Mouse (Mus musculus): ENCODE measurements at regions not wholly inside any gene's neighbourhood (a gene's known extent, or its start where the extent isn't known, plus 50 kb on each side); places are given as distances from the start of the nearest gene placed in this dataset.

DNA sequence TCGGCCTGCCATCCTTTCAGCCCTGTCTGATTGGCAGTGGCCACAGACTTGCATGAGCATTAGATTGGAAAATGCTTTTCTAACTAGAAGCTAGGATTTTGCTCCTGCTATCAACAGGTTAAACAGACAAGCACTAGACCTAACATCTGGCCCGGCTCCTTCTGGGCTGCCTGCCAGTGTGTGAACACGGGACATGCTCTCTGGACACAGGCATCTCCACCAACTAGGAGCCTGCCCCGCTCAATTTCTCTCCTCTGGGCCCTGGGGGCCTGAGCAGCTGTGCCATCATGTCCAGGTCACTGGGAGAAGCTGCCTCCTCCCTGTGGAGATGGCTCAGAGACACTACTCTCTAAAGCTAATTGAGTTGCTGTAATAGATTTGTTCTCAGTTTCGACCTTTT, 195.3 kb upstream of the Jade1 start:
- DNase-seq (ENCODE audit: low read depth): no peak

DNA sequence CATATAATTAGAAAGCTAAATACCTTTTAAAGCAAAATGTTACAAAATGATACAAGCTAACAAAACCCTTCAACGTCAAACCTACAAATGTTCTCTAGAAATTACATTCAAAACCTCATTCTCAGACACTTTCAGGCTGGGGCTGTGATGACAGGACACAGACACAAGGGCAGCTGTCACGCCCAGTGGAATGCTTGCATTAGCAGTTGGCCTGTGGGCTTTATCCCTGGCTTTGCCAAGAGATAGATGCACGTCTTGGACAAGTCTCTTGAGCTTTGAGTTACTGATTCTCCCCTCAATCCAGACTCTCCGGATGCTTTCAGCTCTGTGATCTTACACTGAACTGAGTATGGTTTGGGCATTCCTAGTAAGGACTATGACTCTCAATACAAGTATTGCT, 196.1 kb upstream of the Jade1 start:
- DNase-seq (ENCODE audit: low read depth): no peak

GRCm38 (mm10) chr3:41353021-41353420, 202.5 kb upstream of the Jade1 start:
- no peak for DNase-seq (ENCODE audit: low read depth)

DNA sequence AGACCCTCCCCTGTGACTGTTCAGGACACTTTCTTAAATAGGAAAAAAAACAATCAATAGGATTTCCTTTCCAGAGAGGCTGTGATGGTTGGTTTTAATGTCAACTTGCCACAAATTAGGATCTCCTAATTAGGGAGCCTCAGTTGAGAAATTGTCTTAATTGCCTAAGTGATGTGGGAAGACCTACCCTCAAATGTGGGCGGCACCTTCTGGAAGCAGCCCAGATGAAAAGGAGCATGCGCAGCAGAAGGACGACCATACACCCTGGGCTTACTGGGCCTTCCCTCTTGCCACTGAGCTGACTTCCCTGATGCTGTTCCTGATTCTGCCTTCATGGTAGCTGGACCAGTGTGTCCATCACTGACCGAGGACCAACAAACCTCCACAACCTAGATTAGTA, 203.7 kb upstream of the Jade1 start:
- DNase-seq (ENCODE audit: low read depth): no peak

- DNase-seq (ENCODE audit: low read depth): no peak
These were observed 204.3 kb upstream of the Jade1 start for GRCm38 (mm10) chr3:41351091-41351685.

- no peak for DNase-seq (ENCODE audit: low read depth)
These were observed 205.2 kb upstream of the Jade1 start for GRCm38 (mm10) chr3:41350331-41350730.

GRCm38 (mm10) chr3:41348795-41349194, 206.7 kb upstream of the Jade1 start:
- DNase-seq (ENCODE audit: low read depth): peak; percentile 40

GRCm38 (mm10) chr3:41346863-41347262, 208.7 kb upstream of the Jade1 start:
- no peak for DNase-seq (ENCODE audit: low read depth)

- DNase-seq (ENCODE audit: low read depth): no peak
These were observed 212.1 kb upstream of the Jade1 start for GRCm38 (mm10) chr3:41343431-41343830.

GRCm38 (mm10) chr3:41332481-41332880, 223.1 kb upstream of the Jade1 start:
- no peak for DNase-seq (ENCODE audit: low read depth)

DNA sequence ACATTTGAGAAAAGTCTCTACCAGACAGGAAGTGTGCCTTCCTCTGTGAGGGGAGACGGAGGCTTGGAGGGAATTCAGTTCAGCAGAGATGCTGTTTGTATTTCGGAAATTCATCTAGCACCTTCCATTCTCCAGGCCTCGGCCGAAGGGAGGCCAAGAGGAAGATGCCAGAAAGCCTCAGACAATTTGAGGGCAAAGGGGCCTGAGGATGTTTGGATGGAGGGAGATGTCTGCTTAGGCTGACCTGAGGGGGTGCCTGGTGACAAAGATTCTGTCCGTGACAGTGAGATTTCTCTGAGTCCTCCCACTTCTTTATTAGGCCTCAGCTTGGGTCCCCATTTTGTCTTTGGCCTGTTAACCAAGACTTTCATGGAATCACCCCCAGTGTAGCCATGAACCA, 225.2 kb upstream of the Jade1 start:
- no peak for DNase-seq (ENCODE audit: low read depth)

DNA sequence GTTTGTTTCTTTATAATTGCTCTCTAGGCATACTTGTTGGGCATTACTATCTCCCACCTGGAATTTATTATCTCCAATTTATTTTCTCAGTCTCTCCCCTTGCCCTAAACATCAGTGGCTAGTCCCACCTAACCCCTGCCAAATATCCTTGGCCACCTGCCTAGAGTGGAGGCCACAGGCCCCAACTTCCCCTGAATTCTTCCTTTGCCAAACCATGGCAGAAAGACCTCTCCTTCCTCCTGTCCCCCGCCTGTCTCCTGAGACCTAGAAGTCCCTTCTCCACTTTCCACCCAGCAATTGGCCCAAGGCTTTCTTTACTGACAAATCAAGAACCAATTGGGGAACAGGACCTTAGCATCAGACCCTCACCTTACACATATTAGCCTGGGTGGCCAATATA, 226.7 kb upstream of the Jade1 start:
- no peak for DNase-seq (ENCODE audit: low read depth)

DNA sequence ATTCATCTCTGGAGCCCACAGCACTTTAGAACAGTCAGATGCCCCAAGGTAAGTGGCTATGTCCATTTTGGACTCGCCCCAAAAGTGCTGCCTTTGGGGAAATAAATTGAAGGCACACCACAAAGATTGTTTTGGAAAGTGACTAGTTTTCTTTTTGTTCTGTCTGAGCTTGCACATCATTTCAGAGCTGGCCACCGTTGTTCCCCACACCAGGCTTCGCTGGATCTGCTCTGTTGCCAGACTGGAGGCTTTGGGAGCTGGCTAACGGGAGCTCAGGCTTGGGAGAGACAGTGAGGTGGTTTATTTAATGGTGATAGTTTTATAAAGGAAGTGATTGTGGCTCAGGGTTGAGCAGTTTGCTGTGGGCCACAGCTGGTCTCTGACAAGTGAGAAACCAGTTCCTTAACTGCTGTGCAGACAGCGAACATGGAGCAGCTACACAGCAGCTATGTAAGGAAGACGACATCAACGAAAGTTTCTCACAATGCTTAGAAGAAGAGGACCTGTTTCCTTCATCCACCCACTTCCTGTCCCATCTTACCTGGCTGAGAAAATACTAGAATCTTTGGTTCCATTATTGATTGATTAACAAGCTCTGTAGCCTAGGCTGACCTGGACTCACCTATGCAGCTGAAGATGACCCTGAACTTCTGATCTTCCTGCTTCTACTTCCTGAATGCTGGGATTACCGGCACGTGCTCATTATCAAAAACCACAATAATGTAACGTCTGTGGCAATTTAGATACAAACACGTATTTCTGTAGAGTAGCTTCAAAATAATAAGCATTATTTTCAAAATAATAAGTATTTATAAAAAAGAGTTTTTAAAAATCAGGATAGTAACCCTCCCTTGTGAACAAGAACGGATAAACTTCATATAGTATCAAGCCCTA, 229.1 kb upstream of the Jade1 start:
- no peak for DNase-seq (ENCODE audit: low read depth)

- no peak for DNase-seq (ENCODE audit: low read depth)
These were observed 233.7 kb upstream of the Jade1 start for GRCm38 (mm10) chr3:41321808-41322207.

- DNase-seq (ENCODE audit: low read depth): no peak
These were observed 236.2 kb upstream of the Jade1 start for GRCm38 (mm10) chr3:41319214-41319856.

DNA sequence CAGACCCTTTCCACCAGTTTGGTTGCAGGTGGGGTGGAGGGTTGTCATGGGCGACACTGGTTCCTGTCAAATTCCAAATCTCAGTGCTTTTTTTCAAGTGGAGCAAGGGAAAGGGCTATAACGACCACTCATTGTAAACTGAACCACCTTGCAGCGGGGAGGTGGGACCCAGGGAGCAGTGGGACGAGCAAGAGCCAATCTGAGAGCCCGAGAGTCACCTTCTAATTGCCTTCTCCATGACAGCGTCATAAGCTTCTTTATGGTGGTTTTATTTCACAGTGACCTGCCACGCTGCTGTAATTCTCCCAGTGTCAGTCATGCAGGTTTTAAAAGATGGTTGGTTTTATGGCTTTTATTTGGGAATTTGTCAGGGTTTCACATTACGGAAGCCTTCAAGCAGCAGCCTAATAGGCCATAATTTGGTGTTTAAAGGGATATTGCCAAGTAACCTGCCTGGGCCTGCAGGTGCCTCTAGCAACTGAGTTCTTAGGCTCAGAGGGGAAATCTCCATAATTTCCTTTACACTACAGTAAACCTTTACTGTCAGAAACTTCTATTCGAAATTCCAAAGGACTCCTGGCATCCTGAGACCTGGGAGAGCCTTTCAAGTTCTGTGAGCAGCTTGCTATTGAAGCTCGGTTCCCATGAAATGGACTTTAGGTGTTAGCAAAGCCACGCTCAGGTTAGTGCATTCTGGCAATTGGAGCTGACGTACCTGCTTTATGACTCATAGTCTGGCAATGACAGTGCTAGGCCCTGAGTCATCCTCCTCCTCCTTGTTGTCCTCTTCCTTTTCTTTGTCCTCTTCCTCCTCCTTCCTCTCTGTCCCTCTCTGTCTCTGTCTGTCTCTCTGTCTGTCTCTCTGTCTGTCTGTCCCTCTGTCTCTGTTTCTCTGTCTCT, 235.6 kb upstream of the Pgrmc2 start:
- no peak for DNase-seq (ENCODE audit: low read depth)

DNA sequence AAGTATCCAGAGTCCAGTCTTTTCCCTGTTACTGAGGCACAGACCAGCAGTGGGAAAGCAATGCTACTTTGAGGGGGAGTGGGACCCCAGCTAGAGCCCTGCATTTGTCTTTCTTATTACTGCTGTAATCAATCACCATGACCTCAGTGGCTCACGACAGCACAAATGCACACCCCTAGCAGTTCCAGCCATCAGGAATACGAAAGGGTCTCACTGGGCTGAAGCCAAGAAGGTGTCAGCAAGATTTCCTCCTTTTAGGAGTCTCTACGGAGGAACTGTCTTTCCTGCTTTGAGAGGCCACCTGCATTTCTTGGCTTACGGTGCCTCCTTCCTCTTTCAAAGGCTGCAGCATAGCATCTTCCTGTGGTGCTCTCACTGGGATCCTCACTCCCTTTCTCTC, 234.3 kb upstream of the Pgrmc2 start:
- DNase-seq (ENCODE audit: low read depth): no peak

GRCm38 (mm10) chr3:41312492-41312891, 229.6 kb upstream of the Pgrmc2 start:
- no peak for DNase-seq (ENCODE audit: low read depth)

GRCm38 (mm10) chr3:41307400-41308028, 224.7 kb upstream of the Pgrmc2 start:
- no peak for DNase-seq (ENCODE audit: low read depth)

- DNase-seq (ENCODE audit: low read depth): no peak
These were observed 220.0 kb upstream of the Pgrmc2 start for GRCm38 (mm10) chr3:41302805-41303204.

DNA sequence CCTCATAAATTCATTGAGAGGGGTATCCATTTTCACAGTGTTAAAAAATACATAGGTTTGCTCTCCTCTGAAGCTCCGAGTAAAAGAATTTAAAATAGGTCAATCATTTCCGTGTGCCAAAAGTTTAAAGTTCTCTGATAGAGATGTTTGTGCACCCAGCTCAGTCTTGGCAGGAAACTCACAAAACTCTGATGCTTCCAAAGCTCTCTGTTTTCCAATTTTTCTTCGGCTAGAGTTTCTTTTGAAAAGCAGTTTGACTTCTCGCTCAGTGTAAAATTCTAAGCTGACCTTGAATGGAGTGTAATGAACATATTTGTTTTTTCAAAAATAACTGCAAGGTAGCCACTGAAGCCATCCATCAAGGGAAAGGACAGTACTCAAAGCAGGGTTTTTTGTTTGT, 215.9 kb upstream of the Pgrmc2 start:
- DNase-seq (ENCODE audit: low read depth): no peak
